Mouse (Mus musculus): ENCODE measurements around the gene Lst1. TPM values are rescaled to one million over a fixed set of nuclear protein-coding genes. Genes with fewer than 3 reads are reported as not detected.

Lst1 gene
- polyA plus RNA-seq, 1 experiment from 2014 or later: 7.6 TPM

DNA sequence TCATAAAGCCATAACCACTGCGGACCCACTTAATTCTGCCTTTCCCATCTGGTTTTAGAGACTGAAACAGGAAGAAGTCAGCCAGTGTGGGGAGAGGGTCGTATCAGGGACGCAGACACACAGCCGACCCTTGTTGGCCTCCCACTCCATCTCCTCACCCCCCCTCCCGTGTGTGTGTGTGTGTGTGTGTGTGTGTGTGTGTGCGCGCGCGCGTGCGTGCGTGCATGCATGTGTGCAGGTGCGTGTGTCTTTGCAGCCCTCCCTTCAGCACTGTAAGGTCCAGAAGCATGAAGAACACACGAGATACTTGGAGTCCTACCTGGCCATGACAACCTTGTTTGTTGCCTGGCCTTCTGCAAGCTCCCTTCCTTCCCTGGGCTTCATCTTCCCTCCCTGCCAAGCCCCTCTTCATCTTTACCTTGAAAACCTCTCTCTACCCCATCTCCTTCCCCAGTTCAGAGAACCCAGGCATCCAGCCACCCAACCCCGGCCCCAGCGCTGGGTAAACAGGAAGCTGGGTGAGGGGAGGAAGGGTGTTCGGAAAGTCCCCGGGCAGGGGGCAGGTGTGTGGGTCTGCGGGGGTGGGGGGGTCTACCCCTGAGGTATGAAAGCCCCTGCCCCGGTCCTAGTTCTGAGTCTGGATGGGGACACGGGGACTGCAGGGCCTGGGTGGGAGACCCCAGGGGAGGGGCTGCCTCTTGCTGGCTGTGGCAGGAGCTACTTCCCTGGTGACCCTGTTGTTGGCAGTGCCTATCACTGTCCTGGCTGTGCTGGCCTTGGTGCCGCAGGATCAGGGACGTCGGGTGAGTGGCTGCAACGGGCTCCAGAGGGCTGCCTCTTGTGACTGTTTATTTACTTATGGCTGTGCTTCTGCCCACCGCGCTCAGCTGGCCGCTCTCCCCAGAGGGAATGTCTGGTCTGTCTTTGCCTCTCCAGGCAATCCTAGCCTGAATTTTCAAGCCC, 5.9 kb upstream of the Lst1 start, which contains the start of gene Ltb:
Ltb (plus strand) TSS at position 559 of the 963 bp plus-strand sequence.
- H3K36me3 ChIP-seq (replicated peaks): no peaks in the 10 kb centered on the region
- peaks cover 11% of the 10 kb centered on the region for H3K4me1 ChIP-seq
- H3K27ac ChIP-seq: no peak within 1 kb of the TSS
- WGBS: 76% methylated on average over 28 of the region's 28 CpGs
- no peak within 1 kb of the TSS for H3K4me2 ChIP-seq
- H3K9ac ChIP-seq: no peak within 1 kb of the TSS
- peak within 1 kb of the TSS; percentile 39; the same call in 1 of the 2 replicates for H3K4me3 ChIP-seq
- H3K27me3 ChIP-seq (replicated peaks): peaks cover 32% of the 10 kb centered on the region
- ATAC-seq (replicated peaks): no peak
- no peaks in the 10 kb centered on the region for H3K9me3 ChIP-seq

- ATAC-seq (replicated peaks): no peak
- WGBS: 84% methylated on average over 5 of the region's 5 CpGs
- H3K9me3 ChIP-seq: no peaks in the 10 kb centered on the region
- H3K36me3 ChIP-seq (replicated peaks): no peaks in the 10 kb centered on the region
- peaks cover 32% of the 10 kb centered on the region for H3K27me3 ChIP-seq (replicated peaks)
- H3K4me3 ChIP-seq: no peak overlapping the region
- no peak overlapping the region for H3K4me2 ChIP-seq
- no peak overlapping the region for H3K9ac ChIP-seq
- H3K27ac ChIP-seq: no peak overlapping the region
- H3K4me1 ChIP-seq: peaks cover 11% of the 10 kb centered on the region
Observed at GRCm38 (mm10) chr17:35192924-35193323, 4.7 kb upstream of the Lst1 start.

GRCm38 (mm10) chr17:35191723-35192122, 3.5 kb upstream of the Lst1 start:
- Histone ChIP-seq H3K27me3 (replicated peaks) (peaks cover 27% of the 10 kb centered on the region), H3K4me1 (peaks cover 12% of the 10 kb centered on the region), H3K9ac (no peak overlapping the region), H3K9me3 (no peaks in the 10 kb centered on the region), H3K27ac (no peak overlapping the region), H3K36me3 (replicated peaks) (no peaks in the 10 kb centered on the region), H3K4me2 (no peak overlapping the region), H3K4me3 (no peak overlapping the region)
- no peak for ATAC-seq (replicated peaks)
- WGBS: 57% methylated on average over 2 of the region's 2 CpGs

DNA sequence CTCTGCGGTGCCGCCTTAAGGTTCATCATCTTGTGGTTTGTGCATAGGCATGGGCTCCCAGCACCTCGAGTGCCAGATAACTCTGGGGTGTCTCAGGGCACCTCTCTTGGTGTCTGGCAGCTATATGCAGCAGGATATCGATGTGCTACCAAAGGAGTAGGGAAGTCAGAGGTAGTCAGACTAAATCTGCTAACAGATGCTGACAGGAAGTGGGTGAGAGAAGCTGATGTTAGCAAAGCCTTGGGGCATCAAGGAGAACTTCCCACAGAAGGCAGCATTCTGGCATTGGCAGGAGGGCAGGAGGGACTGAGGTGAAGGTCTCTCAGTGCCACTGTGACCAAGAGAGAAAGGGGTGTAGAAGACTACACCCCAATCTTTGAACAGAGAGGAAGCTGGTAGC, 1.9 kb upstream of the Lst1 start:
- peaks cover 11% of the 10 kb centered on the region; the same call in 1 of the 2 replicates for H3K4me1 ChIP-seq
- no peak overlapping the region for H3K27ac ChIP-seq
- 72% methylated on average over 4 of the region's 4 CpGs for WGBS
- no peaks in the 10 kb centered on the region for H3K36me3 ChIP-seq (replicated peaks)
- no peak overlapping the region for H3K4me2 ChIP-seq
- peaks cover 10% of the 10 kb centered on the region for H3K27me3 ChIP-seq (replicated peaks)
- no peak overlapping the region for H3K9ac ChIP-seq
- H3K9me3 ChIP-seq: no peaks in the 10 kb centered on the region
- H3K4me3 ChIP-seq: no peak overlapping the region
- ATAC-seq (replicated peaks): no peak

- no peaks in the 10 kb centered on the region for H3K9me3 ChIP-seq
- no peaks in the 10 kb centered on the region for H3K36me3 ChIP-seq (replicated peaks)
- H3K27me3 ChIP-seq (replicated peaks): peaks cover 1% of the 10 kb centered on the region; the same call in 1 of the 2 replicates
- H3K4me3 ChIP-seq: no peak overlapping the region
- WGBS: 75% methylated on average over 1 of the region's 1 CpGs
- ATAC-seq (replicated peaks): no peak
- H3K9ac ChIP-seq: no peak overlapping the region
- H3K4me2 ChIP-seq: no peak overlapping the region
- H3K27ac ChIP-seq: no peak overlapping the region
- H3K4me1 ChIP-seq: peaks cover 11% of the 10 kb centered on the region; the same call in 1 of the 2 replicates
Observed at GRCm38 (mm10) chr17:35189186-35189585, 947 bp upstream of the Lst1 start.

DNA sequence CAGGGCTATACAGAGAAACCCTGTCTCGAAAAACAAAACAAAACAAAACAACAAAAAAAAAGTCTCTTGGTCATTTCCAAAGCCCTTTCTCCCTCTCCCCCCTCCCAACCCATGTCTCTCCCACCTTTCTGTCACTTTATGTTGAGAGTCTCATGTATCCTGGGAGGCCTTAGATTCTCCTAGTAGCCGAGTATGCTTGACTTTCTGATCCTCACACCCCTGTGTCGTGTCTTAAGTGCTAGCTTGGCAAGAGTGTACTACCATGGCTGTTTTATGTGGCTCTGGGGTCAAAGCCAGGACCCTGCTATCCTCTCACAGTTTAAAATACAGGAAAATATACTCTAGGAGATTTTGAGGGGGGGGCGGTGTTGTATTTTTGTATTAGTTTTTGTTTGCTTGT, 894 bp downstream of the Lst1 start:
- no peak for ATAC-seq (replicated peaks)
- no peaks in the 10 kb centered on the region for H3K9me3 ChIP-seq
- WGBS: 77% methylated on average over 4 of the region's 4 CpGs
- no peaks in the 10 kb centered on the region; the same call in 1 of the 2 replicates for H3K27me3 ChIP-seq (replicated peaks)
- no peak overlapping the region for H3K9ac ChIP-seq
- no peak overlapping the region for H3K4me2 ChIP-seq
- no peak overlapping the region for H3K27ac ChIP-seq
- no peaks in the 10 kb centered on the region for H3K36me3 ChIP-seq (replicated peaks)
- H3K4me1 ChIP-seq: peaks cover 11% of the 10 kb centered on the region; the same call in 1 of the 2 replicates
- no peak overlapping the region for H3K4me3 ChIP-seq

GRCm38 (mm10) chr17:35186681-35187080, 1.6 kb downstream of the Lst1 start:
- H3K9me3 ChIP-seq: no peaks in the 10 kb centered on the region
- ATAC-seq (replicated peaks): peak; percentile 67; the same call in 1 of the 2 replicates
- no peak overlapping the region for H3K9ac ChIP-seq
- peaks cover 11% of the 10 kb centered on the region; the same call in 1 of the 2 replicates for H3K4me1 ChIP-seq
- H3K36me3 ChIP-seq (replicated peaks): no peaks in the 10 kb centered on the region
- 3% methylated on average over 4 of the region's 4 CpGs for WGBS
- H3K27me3 ChIP-seq (replicated peaks): no peaks in the 10 kb centered on the region; the same call in 1 of the 2 replicates
- peak overlapping the region; percentile 49 for H3K4me2 ChIP-seq
- H3K27ac ChIP-seq: peak overlapping the region; percentile 77
- H3K4me3 ChIP-seq: peak overlapping the region; percentile 25

GRCm38 (mm10) chr17:35185639-35186611, 2.3 kb downstream of the Lst1 start:
- Histone ChIP-seq H3K27me3 (replicated peaks) (no peaks in the 10 kb centered on the region; the same call in 1 of the 2 replicates), H3K4me2 (peak overlapping the region; percentile 49), H3K9me3 (no peaks in the 10 kb centered on the region), H3K4me1 (peaks cover 11% of the 10 kb centered on the region; the same call in 1 of the 2 replicates), H3K27ac (peak overlapping the region; percentile 77; the same call in 1 of the 2 replicates), H3K36me3 (replicated peaks) (no peaks in the 10 kb centered on the region), H3K9ac (no peak overlapping the region), H3K4me3 (peak overlapping the region; percentile 25)
- ATAC-seq (replicated peaks): 0 out of 2 replicates have a peak, but pooled peaks have one; percentile 37
- WGBS: 2% methylated on average over 18 of the region's 18 CpGs

GRCm38 (mm10) chr17:35180093-35180492, 8.1 kb downstream of the Lst1 start:
- no peak for ATAC-seq (replicated peaks)
- no peaks in the 10 kb centered on the region for H3K4me1 ChIP-seq
- 90% methylated on average over 5 of the region's 5 CpGs for WGBS

DNA sequence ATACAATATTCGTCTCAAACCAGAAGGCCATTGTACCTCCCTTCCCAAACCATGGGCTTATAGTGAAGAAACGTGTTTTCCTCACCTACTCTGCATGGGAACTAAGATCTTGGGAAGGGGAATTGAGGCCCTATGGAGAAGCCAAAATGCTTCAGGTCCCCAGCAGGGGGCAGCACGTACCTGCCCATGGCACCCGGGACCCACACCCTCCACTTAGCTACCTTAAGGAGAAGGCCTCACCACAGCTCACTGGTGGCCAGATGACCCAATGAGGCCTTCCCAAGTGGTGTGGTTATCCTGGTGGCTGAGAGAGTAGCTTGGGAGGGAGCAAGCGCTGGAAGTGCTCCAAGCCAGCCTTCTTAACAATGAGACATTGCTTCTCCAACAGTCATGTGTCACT, 9.7 kb downstream of the Lst1 start:
- no peak for ATAC-seq (replicated peaks)
- no peaks in the 10 kb centered on the region for H3K4me1 ChIP-seq
- no peak overlapping the region for H3K4me2 ChIP-seq
- H3K9ac ChIP-seq: no peak overlapping the region
- no peaks in the 10 kb centered on the region for H3K27me3 ChIP-seq (replicated peaks)
- 17% methylated on average over 5 of the region's 5 CpGs for WGBS
- H3K4me3 ChIP-seq: no peak overlapping the region
- no peaks in the 10 kb centered on the region for H3K36me3 ChIP-seq (replicated peaks)
- no peak overlapping the region for H3K27ac ChIP-seq
- H3K9me3 ChIP-seq: no peaks in the 10 kb centered on the region

More at GRCm38 (mm10) chr17:35180093-35180492, 8.1 kb downstream of the Lst1 start:
- H3K9me3 ChIP-seq: no peaks in the 10 kb centered on the region
- H3K27me3 ChIP-seq (replicated peaks): no peaks in the 10 kb centered on the region
- no peak overlapping the region for H3K4me2 ChIP-seq
- no peaks in the 10 kb centered on the region for H3K36me3 ChIP-seq (replicated peaks)
- H3K9ac ChIP-seq: no peak overlapping the region
- H3K4me3 ChIP-seq: no peak overlapping the region
- no peak overlapping the region for H3K27ac ChIP-seq

DNA sequence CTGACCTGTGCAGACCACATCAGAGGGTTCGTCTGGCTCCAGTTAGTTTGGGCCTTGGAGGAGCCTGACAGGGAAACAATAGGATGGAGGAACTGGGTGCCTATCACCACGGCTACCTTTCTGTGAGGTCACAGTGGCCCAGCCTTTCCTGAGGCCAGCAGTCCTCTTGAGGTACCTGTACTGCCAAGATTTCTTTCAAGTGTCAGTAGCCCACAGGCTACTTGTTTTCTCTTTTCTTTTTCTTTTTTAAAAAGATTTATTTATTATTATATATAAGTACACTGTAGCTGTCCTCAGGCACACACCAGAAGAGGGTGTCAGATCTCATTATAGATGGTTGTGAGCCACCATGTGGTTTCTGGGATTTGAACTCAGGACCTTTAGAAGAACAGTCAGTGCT, 12.3 kb downstream of the Lst1 start, which contains the start of gene Aif1:
Aif1 (minus strand) TSS at position 101 of the 400 bp plus-strand sequence.
- Histone ChIP-seq H3K4me2 (no peak within 1 kb of the TSS), H3K9ac (no peak within 1 kb of the TSS), H3K27me3 (replicated peaks) (no peaks in the 10 kb centered on the region), H3K36me3 (replicated peaks) (no peaks in the 10 kb centered on the region), H3K4me1 (no peaks in the 10 kb centered on the region), H3K27ac (no peak within 1 kb of the TSS), H3K9me3 (no peaks in the 10 kb centered on the region), H3K4me3 (no peak within 1 kb of the TSS)
- ATAC-seq (replicated peaks): no peak
- WGBS: 40% methylated on average over 2 of the region's 2 CpGs

All from midbrain, embryonic 15.5 days (tissue).